Mouse (Mus musculus) spleen, adult 2 months (tissue): ENCODE data around the gene Map3k1. TPM values are rescaled to one million over a fixed set of nuclear protein-coding genes. Genes with fewer than 3 reads are reported as not detected.

Experiments used
- DNase-seq, 2 experiments: peaks; one replicate each; pipeline versions ENCODE4 v3.0.0 to v3.0.0-alpha.2; 2012 to 2021; ENCODE audit warnings: low spot score in 2 of 2, low read depth in 1 of 2
- H3K27ac ChIP-seq: fragments of 200-500 bp; 2 replicates; pipeline ENCODE4 v1.5.1; 2012; ENCODE audit warnings: low read length, inconsistent platforms; ENCODE audit not compliant: insufficient read depth
- H3K27me3 ChIP-seq: fragments of 200-500 bp; 2 replicates; pipeline ENCODE4 v1.6.1; 2012; ENCODE audit warnings: mild to moderate bottlenecking, moderate library complexity, low read length, inconsistent platforms; ENCODE audit not compliant: control insufficient read depth, insufficient read depth
- H3K36me3 ChIP-seq: fragments of 200-500 bp; 2 replicates; pipeline ENCODE4 v1.6.1; 2012; ENCODE audit warnings: mild to moderate bottlenecking, low read length, inconsistent platforms; ENCODE audit not compliant: control insufficient read depth, insufficient read depth
- H3K4me1 ChIP-seq: fragments of 200-500 bp; 2 replicates; pipeline ENCODE4 v1.6.1; 2011; ENCODE audit warnings: inconsistent platforms; ENCODE audit not compliant: control insufficient read depth, insufficient read depth, insufficient read length
- H3K4me3 ChIP-seq: fragments of 200-500 bp; 2 replicates; pipeline ENCODE4 v1.5.1; 2011; ENCODE audit warnings: mild to moderate bottlenecking, inconsistent platforms; ENCODE audit not compliant: insufficient read depth, insufficient read length; ENCODE audit errors: extremely low read depth
- CTCF ChIP-seq: fragments of 200-500 bp; IDR thresholded peaks from 2 replicates; pipeline ENCODE4 v1.5.1; 2011; ENCODE audit warnings: mild to moderate bottlenecking, inconsistent platforms; ENCODE audit not compliant: insufficient read depth, insufficient read length, insufficient replicate concordance; ENCODE audit errors: extremely low read depth
- POLR2A ChIP-seq: fragments of 200-500 bp; IDR thresholded peaks from 2 replicates; pipeline ENCODE4 v1.6.1; 2011; ENCODE audit warnings: low read depth, low read length, inconsistent platforms
- WGBS: fragments of 180-500 bp; shearing (Covaris S2); methylation state at CpG from one replicate; pipeline ENCODE4 v1.1.7; 2018; 5-methylcytosine and 5-hydroxymethylcytosine counted together
- polyA plus RNA-seq: library from polyadenylated mRNA; depleted of rRNA; stranded (reverse); fragments of >200 nt; gene quantifications from 2 replicates; pipeline ENCODE4 v1.2.3, GENCODE M21; 2012

The Map3k1 gene
- polyA plus RNA-seq, 1 experiment = 45.1 TPM

DNA sequence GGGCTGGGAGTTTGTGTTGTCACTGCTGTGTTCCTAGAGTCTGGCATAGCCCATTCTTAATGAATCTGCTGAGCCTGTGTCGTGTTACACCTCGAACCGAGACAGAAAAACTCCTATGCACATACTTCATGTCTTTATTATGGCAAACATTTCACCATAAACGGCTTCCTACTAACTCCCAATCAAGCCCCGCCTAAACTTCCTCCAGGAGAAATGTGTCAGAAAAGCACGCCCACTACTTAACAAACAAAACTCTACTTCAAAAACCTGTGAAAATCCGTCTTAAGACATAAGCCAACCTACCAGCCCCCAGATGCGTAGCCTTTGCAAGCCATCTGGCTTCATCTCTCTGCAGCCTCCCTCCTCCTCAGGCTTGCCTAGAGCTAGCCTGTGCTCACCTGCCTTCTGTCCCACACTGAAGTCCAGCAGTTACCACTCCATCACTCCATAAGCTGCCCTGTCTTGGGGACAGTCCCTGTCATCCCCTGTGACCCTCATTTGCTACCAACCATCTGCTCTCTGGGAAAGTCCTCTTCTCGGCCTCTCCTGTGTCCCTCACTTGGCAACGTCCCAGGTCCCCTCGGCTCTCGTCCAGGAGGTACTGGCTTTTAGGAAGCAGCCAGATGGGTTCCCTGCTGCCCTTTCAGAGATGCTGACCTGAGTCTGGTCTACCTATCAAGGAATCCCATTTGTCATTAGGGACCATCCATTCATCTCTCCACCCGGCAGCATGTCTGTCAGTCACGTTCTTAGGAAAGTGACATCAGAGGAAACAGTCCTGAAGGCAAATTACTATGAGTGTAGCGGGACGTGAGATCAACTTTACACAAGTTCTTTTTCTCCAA is 16.4 kb downstream of the Map3k1 start:
- DNase-seq = no peak
- peaks cover 58% of the 10 kb centered on the region for H3K4me1 ChIP-seq
- no peak overlapping the region for H3K27ac ChIP-seq
- TF ChIP-seq CTCF (no peak), POLR2A (no peak)
- WGBS = 63% methylated on average over 16 of the region's 16 CpGs
- H3K36me3 ChIP-seq = peaks cover 3% of the 10 kb centered on the region; the same call in 1 of the 2 replicates
- H3K27me3 ChIP-seq = no peaks in the 10 kb centered on the region
- H3K4me3 ChIP-seq = no peak overlapping the region

GRCm38 (mm10) chr13:111791596-111791995 is 17.2 kb downstream of the Map3k1 start:
- no peak overlapping the region for H3K27ac ChIP-seq
- 91% methylated on average over 11 of the region's 11 CpGs for WGBS
- H3K4me3 ChIP-seq = no peak overlapping the region
- H3K27me3 ChIP-seq = no peaks in the 10 kb centered on the region
- peaks cover 3% of the 10 kb centered on the region; the same call in 1 of the 2 replicates for H3K36me3 ChIP-seq
- TF ChIP-seq CTCF (no peak), POLR2A (no peak)
- no peak for DNase-seq
- H3K4me1 ChIP-seq = peaks cover 56% of the 10 kb centered on the region

GRCm38 (mm10) chr13:111789420-111790065 is 19.2 kb downstream of the Map3k1 start:
- Histone ChIP-seq H3K4me1 (peaks cover 43% of the 10 kb centered on the region), H3K36me3 (peaks cover 3% of the 10 kb centered on the region), H3K27ac (peak overlapping the region; percentile 59), H3K4me3 (no peak overlapping the region), H3K27me3 (no peaks in the 10 kb centered on the region)
- 37% methylated on average over 9 of the region's 9 CpGs for WGBS
- no peak for TF ChIP-seq CTCF
- TF ChIP-seq POLR2A = no peak
- DNase-seq = no peak

DNA sequence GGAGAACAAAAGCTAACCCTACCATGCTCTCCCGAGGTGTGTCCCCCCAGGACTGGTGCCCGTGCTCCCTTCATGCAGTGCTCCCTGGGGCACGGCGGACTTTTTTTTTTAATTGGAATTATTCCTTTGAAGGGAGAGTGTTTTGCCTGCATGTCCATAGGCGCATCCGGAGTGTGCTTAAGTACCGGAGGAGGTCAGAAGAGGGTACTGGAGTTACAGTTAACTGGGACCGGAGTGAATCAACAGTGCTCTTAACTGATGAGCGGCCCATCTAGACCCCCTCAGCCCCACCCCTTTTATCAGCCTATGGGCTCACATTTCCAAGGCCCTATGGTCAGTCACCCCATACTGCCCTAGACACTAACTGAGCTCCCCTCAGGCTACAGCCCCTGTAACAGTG is 19.9 kb downstream of the Map3k1 start:
- peaks cover 1% of the 10 kb centered on the region; the same call in 1 of the 2 replicates for H3K36me3 ChIP-seq
- no peak overlapping the region for H3K4me3 ChIP-seq
- H3K4me1 ChIP-seq = peaks cover 38% of the 10 kb centered on the region
- H3K27ac ChIP-seq = peak overlapping the region; percentile 59
- no peaks in the 10 kb centered on the region for H3K27me3 ChIP-seq
- TF ChIP-seq CTCF (no peak), POLR2A (no peak)
- no peak for DNase-seq
- 79% methylated on average over 9 of the region's 9 CpGs for WGBS

DNA sequence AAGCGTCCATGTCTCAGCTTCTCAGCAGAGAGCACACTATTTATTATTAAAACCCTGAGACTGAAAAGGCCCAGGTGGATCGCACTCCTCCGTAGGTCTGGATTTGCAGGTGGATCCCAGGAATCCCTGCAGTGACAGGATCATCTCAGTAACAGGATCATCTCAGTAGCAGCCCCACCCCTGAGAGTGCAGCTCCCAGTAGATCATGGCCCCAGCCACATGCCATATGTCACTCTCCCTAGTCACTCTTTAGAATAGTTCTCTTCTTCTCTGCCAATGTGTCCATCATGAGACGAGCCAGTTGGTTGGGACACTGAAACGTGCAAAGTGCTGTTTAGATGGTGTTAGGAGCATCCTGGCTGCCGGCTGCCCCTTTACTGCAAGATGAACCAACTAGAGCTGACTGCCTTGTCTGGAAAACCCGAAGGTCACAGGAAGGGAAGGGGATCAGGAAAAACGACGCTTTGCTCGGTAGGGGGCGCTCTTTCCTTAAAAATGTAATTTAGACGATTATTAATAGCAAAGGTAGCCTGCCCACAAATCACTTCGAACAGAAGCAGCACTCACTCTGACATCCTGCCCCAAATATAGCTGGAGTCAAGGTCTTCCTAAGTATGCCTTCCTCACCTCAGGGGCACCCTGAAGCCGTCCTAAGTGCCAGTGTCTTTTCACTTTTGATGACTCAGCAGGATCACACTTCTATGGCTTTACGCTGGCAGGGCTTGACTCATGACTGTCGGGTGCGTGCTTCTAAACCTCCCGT is 20.8 kb downstream of the Map3k1 start:
- Histone ChIP-seq H3K4me1 (peaks cover 34% of the 10 kb centered on the region), H3K4me3 (no peak overlapping the region), H3K27ac (peak overlapping the region; percentile 27; the same call in 1 of the 2 replicates), H3K27me3 (no peaks in the 10 kb centered on the region), H3K36me3 (peaks cover 1% of the 10 kb centered on the region; the same call in 1 of the 2 replicates)
- DNase-seq = peak in 1 of 2 experiments; percentile 62
- TF ChIP-seq POLR2A (no peak), CTCF (peak; percentile 42; the same call in 1 of the 2 replicates)
- WGBS = 27% methylated on average over 18 of the region's 18 CpGs

DNA sequence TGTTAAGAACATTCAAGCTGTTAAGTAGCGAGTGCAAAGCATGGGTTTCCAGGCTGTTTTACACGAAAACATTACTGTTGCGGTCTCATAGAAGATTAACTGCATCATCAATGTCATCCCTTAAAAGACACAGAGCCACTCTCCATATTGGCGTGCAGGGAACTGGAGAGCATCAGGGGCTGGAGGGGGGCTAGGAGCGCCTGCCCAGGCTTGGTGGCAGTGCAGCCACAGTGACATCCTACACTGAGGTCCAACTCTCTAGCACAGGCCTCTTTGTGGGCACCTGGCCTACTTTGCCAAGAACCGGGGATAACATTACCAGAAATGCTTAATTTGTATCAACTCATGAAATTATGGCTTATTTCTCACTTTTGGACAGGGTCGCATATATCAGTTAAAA is 22.2 kb downstream of the Map3k1 start:
- no peak for TF ChIP-seq CTCF
- TF ChIP-seq POLR2A = no peak
- Histone ChIP-seq H3K27me3 (no peaks in the 10 kb centered on the region), H3K27ac (no peak overlapping the region), H3K4me1 (peaks cover 20% of the 10 kb centered on the region), H3K36me3 (peaks cover 3% of the 10 kb centered on the region; the same call in 1 of the 2 replicates), H3K4me3 (no peak overlapping the region)
- DNase-seq = no peak
- WGBS = 93% methylated on average over 7 of the region's 7 CpGs
